Mouse (Mus musculus) kidney, embryonic 14.5 days (tissue): ENCODE results near the gene Bbs1. TPM values are rescaled to one million over a fixed set of nuclear protein-coding genes. Genes with fewer than 3 reads are reported as not detected.
"Not testable (repeated sequence)": the region's sequence is repeated elsewhere in the genome, so short reads cannot be mapped to it uniquely, and the experiment has no call there.

Source experiments
- ATAC-seq: fragments of 200-750 bp; cut with Nextera tagmentation; 2 replicates; pipeline ENCODE4 v1.8.0; 2017; ENCODE audit warnings: moderate number of reproducible peaks, mild to moderate bottlenecking, moderate TSS enrichment, moderate library complexity; ENCODE audit not compliant: low FRiP score, low TSS enrichment
- H3K27ac ChIP-seq: fragments of 300-500 bp; sonication (generic); 2 replicates; pipeline ENCODE4 v1.5.1; 2014; ENCODE audit warnings: low read depth, mild to moderate bottlenecking, low read length, moderate library complexity, mixed read lengths
- H3K27me3 ChIP-seq: fragments of 300-500 bp; sonication (generic); 2 replicates; pipeline ENCODE4 v1.6.1; 2014; ENCODE audit warnings: mild to moderate bottlenecking, low read length; ENCODE audit not compliant: control insufficient read depth, insufficient read depth
- H3K36me3 ChIP-seq: fragments of 300-500 bp; sonication (generic); 2 replicates; pipeline ENCODE4 v1.6.1; 2014; ENCODE audit warnings: low read length, mixed read lengths; ENCODE audit not compliant: control insufficient read depth, insufficient read depth
- H3K4me1 ChIP-seq: fragments of 300-500 bp; sonication (generic); 2 replicates; pipeline ENCODE4 v1.6.1; 2014; ENCODE audit warnings: low read length, mixed read lengths; ENCODE audit not compliant: control insufficient read depth, insufficient read depth
- H3K4me2 ChIP-seq: fragments of 300-500 bp; sonication (generic); replicated peaks from 2 replicates; pipeline ENCODE4 v1.6.1; 2014; ENCODE audit warnings: low read depth, mild to moderate bottlenecking, low read length
- H3K4me3 ChIP-seq: fragments of 300-500 bp; sonication (generic); 2 replicates; pipeline ENCODE4 v1.5.1; 2014; ENCODE audit warnings: mild to moderate bottlenecking, low read length
- H3K9ac ChIP-seq: fragments of 300-500 bp; sonication (generic); 2 replicates; pipeline ENCODE4 v1.6.1; 2014; ENCODE audit warnings: low read depth, mild to moderate bottlenecking, low read length, moderate library complexity
- H3K9me3 ChIP-seq: fragments of 300-500 bp; sonication (generic); 2 replicates; pipeline ENCODE4 v1.6.1; 2016; ENCODE audit warnings: low read length; ENCODE audit not compliant: control insufficient read depth
- WGBS: fragments of 180-500 bp; shearing (Covaris S2); extraction: QIAGEN DNeasy Blood & Tissue Kit; methylation state at CpG from one replicate; pipeline ENCODE4 v1.1.7; 2014; 5-methylcytosine and 5-hydroxymethylcytosine counted together
- polyA plus RNA-seq: library from polyadenylated mRNA; unstranded; fragments of >200 nt; fragmentation: Nextera tagmentation; extraction: Ambion mirVana; gene quantifications from 2 replicates; pipeline ENCODE4 v1.2.1, GENCODE M21; 2014

Gene Bbs1
- polyA plus RNA-seq, 1 experiment from 2014 or later = 6.8 TPM

- H3K4me2 ChIP-seq = no peak overlapping the region
- WGBS = 51% methylated on average over 4 of the region's 4 CpGs
- peaks cover 20% of the 10 kb centered on the region for H3K4me1 ChIP-seq
- H3K36me3 ChIP-seq = no peaks in the 10 kb centered on the region
- no peak overlapping the region for H3K27ac ChIP-seq
- no peaks in the 10 kb centered on the region for H3K27me3 ChIP-seq
- no peaks in the 10 kb centered on the region for H3K9me3 ChIP-seq
- no peak overlapping the region for H3K4me3 ChIP-seq
- H3K9ac ChIP-seq = no peak overlapping the region
- ATAC-seq = no peak
These were observed 30.2 kb downstream of the Bbs1 start for GRCm38 (mm10) chr19:4876241-4876640.

- WGBS = 84% methylated on average over 1 of the region's 1 CpGs
- peaks cover 20% of the 10 kb centered on the region for H3K4me1 ChIP-seq
- not testable (repeated sequence) for H3K4me2 ChIP-seq, H3K4me3 ChIP-seq, H3K27ac ChIP-seq, H3K27me3 ChIP-seq, H3K9ac ChIP-seq, ATAC-seq, H3K9me3 ChIP-seq, H3K36me3 ChIP-seq
These were observed 31.8 kb downstream of the Bbs1 start for GRCm38 (mm10) chr19:4874613-4875012.

GRCm38 (mm10) chr19:4865147-4865546 is 41.3 kb downstream of the Bbs1 start:
- Histone ChIP-seq H3K4me1 (0 out of 2 replicates have a peak, but pooled peaks cover 5% of the 10 kb centered on the region), H3K9ac (peak overlapping the region; percentile 31; the same call in 1 of the 2 replicates), H3K4me3 (no peak overlapping the region; the same call in 1 of the 2 replicates), H3K27me3 (peaks cover 3% of the 10 kb centered on the region; the same call in 1 of the 2 replicates), H3K36me3 (no peaks in the 10 kb centered on the region), H3K9me3 (no peaks in the 10 kb centered on the region), H3K27ac (no peak overlapping the region), H3K4me2 (peak overlapping the region; percentile 15; the same call in 1 of the 2 replicates)
- 0 out of 2 replicates have a peak, but pooled peaks have one; percentile 61 for ATAC-seq
- 6% methylated on average over 17 of the region's 17 CpGs for WGBS

GRCm38 (mm10) chr19:4863048-4863447 is 43.4 kb downstream of the Bbs1 start:
- H3K27me3 ChIP-seq = peaks cover 3% of the 10 kb centered on the region; the same call in 1 of the 2 replicates
- H3K36me3 ChIP-seq = no peaks in the 10 kb centered on the region
- H3K4me3 ChIP-seq = no peak overlapping the region
- H3K4me2 ChIP-seq = no peak overlapping the region
- no peak overlapping the region for H3K9ac ChIP-seq
- ATAC-seq = no peak
- H3K27ac ChIP-seq = no peak overlapping the region
- WGBS = 73% methylated on average over 6 of the region's 6 CpGs
- H3K4me1 ChIP-seq = 0 out of 2 replicates have a peak, but pooled peaks cover 5% of the 10 kb centered on the region
- no peaks in the 10 kb centered on the region for H3K9me3 ChIP-seq

- no peak for ATAC-seq
- whole genome bisulfite sequencing = 65% methylated on average over 6 of the region's 6 CpGs
These were observed 47.3 kb downstream of the Bbs1 start for GRCm38 (mm10) chr19:4859081-4859480.

GRCm38 (mm10) chr19:4855951-4856350 is 50.5 kb downstream of the Bbs1 start:
- no peak for ATAC-seq
- Histone ChIP-seq H3K27me3 (no peaks in the 10 kb centered on the region), H3K4me2 (peak overlapping the region; percentile 82; the same call in 1 of the 2 replicates), H3K9ac (no peak overlapping the region), H3K9me3 (no peaks in the 10 kb centered on the region), H3K36me3 (no peaks in the 10 kb centered on the region), H3K4me3 (peak overlapping the region; percentile 51; the same call in 1 of the 2 replicates), H3K4me1 (peaks cover 3% of the 10 kb centered on the region; the same call in 1 of the 2 replicates), H3K27ac (no peak overlapping the region)
- WGBS = 77% methylated on average over 4 of the region's 4 CpGs

More at GRCm38 (mm10) chr19:4859081-4859480, 47.3 kb downstream of the Bbs1 start:
- no peaks in the 10 kb centered on the region for H3K36me3 ChIP-seq
- no peak overlapping the region for H3K27ac ChIP-seq
- no peak overlapping the region for H3K4me2 ChIP-seq
- H3K4me1 ChIP-seq = peaks cover 3% of the 10 kb centered on the region; the same call in 1 of the 2 replicates
- no peak overlapping the region for H3K4me3 ChIP-seq
- H3K9ac ChIP-seq = no peak overlapping the region
- H3K9me3 ChIP-seq = no peaks in the 10 kb centered on the region
- H3K27me3 ChIP-seq = no peaks in the 10 kb centered on the region

- Histone ChIP-seq H3K9ac (peak overlapping the region; percentile 71), H3K27ac (no peak overlapping the region), H3K36me3 (no peaks in the 10 kb centered on the region), H3K27me3 (no peaks in the 10 kb centered on the region), H3K9me3 (no peaks in the 10 kb centered on the region), H3K4me3 (peak overlapping the region; percentile 51), H3K4me2 (peak overlapping the region; percentile 82), H3K4me1 (peaks cover 3% of the 10 kb centered on the region; the same call in 1 of the 2 replicates)
- WGBS = 3% methylated on average over 14 of the region's 14 CpGs
- ATAC-seq = peak; percentile 71
These were observed 51.0 kb downstream of the Bbs1 start for GRCm38 (mm10) chr19:4855470-4855820.

GRCm38 (mm10) chr19:4854552-4855469 is 51.6 kb downstream of the Bbs1 start, which contains the start of gene Ctsf:
Gene Ctsf (plus strand): TSS chr19:4855130.
- WGBS = 3% methylated on average over 45 of the region's 45 CpGs
- Histone ChIP-seq H3K9me3 (no peaks in the 10 kb centered on the region), H3K4me2 (peak within 1 kb of the TSS; percentile 82), H3K9ac (peak within 1 kb of the TSS; percentile 71), H3K4me3 (peak within 1 kb of the TSS; percentile 51), H3K27me3 (no peaks in the 10 kb centered on the region), H3K36me3 (no peaks in the 10 kb centered on the region), H3K4me1 (peaks cover 3% of the 10 kb centered on the region; the same call in 1 of the 2 replicates), H3K27ac (no peak within 1 kb of the TSS)
- ATAC-seq = peak; percentile 92

GRCm38 (mm10) chr19:4850281-4850680 is 56.1 kb downstream of the Bbs1 start:
- Histone ChIP-seq H3K4me1 (peaks cover 3% of the 10 kb centered on the region; the same call in 1 of the 2 replicates), H3K9ac (no peak overlapping the region), H3K4me3 (no peak overlapping the region), H3K4me2 (no peak overlapping the region), H3K27ac (no peak overlapping the region), H3K9me3 (no peaks in the 10 kb centered on the region), H3K27me3 (no peaks in the 10 kb centered on the region), H3K36me3 (no peaks in the 10 kb centered on the region)
- WGBS = 54% methylated on average over 5 of the region's 5 CpGs
- ATAC-seq = no peak
